Mouse (Mus musculus): ENCODE results near the gene Pan2.

DNA sequence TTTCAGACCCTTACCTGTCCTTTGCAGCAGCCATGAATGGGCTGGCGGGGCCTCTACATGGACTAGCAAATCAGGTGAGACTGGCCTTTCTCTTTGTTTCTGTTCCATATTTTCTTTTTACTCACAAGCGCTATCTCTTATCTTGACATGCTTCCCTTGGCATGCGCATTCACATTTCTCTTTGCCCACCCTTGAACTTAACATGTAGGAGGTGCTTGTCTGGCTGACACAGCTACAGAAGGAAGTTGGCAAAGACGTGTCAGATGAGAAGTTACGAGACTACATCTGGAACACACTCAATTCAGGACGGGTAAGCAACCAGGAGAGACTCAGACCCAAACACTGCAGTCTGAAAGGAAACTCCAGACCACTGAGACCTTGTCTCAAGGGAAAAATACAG is 56.1 kb downstream of the Pan2 start:
- TF ChIP-seq CTCF (IDR thresholded peaks at IDR 0.05; ENCODE audit: low read depth, low read length): no peak
- no peak for TF ChIP-seq EP300 (IDR thresholded peaks at IDR 0.05; ENCODE audit: insufficient read depth, low read depth, low read length)
